Comparison of ENCODE assay signal across 9 mouse cellular contexts in genomic region chr4:137578181-137578845, GRCm38 (mm10). TPM values are rescaled to one million over a fixed set of nuclear protein-coding genes. Genes with fewer than 3 reads are reported as not detected.
DNase-seq lines count a peak whose midpoint lies in the region; ATAC-seq and TF ChIP-seq lines count a peak whose summit lies in the region.
"Had no signal": no experiment of that assay in that cellular context is flagged by ENCODE, and none has a peak within 500 bp of the region (broad histone marks: within the 10 kb centered on the region; RNA-seq: fewer than 3 reads in every experiment).

No protein-coding gene starts in this region.

- no peak for TF ChIP-seq POLR2A in limb, embryonic 14.5 days (IDR thresholded peaks at IDR 0.05; ENCODE audit: borderline replicate concordance, extremely low read depth, insufficient read depth, insufficient read length)

- H3K27me3 ChIP-seq in limb, embryonic 14.5 days (ENCODE audit: control insufficient read depth, insufficient read depth, low read length): peaks cover 18% of the 10 kb centered on the region; the same call in 1 of the 2 replicates
- H3K27me3 ChIP-seq in midbrain, embryonic 12.5 days: peaks cover 26% of the 10 kb centered on the region

- WGBS in limb, embryonic 14.5 days: 5% methylated on average over 33 of the region's 39 CpGs
- 6% methylated on average over 39 of the region's 39 CpGs for WGBS in midbrain, embryonic 12.5 days

- ATAC-seq in CD4-positive, CD25-positive, alpha-beta regulatory T cell, adult 4 months: no peak
- ATAC-seq in limb, embryonic 14.5 days (ENCODE audit: low FRiP score, low read depth): 0 out of 2 replicates have a peak, but pooled peaks have one; percentile 36
- ATAC-seq in midbrain, embryonic 12.5 days (ENCODE audit: low FRiP score, low read depth): no peak

- no peaks in the 10 kb centered on the region for H3K4me1 ChIP-seq in limb, embryonic 14.5 days (ENCODE audit: control insufficient read depth, insufficient read depth, low read length)
- H3K4me1 ChIP-seq in midbrain, embryonic 12.5 days: peaks cover 11% of the 10 kb centered on the region

- no peaks in the 10 kb centered on the region for H3K9me3 ChIP-seq in limb, embryonic 14.5 days (ENCODE audit: control insufficient read depth, low read length)
- no peaks in the 10 kb centered on the region for H3K9me3 ChIP-seq in midbrain, embryonic 12.5 days

- H3K4me2 ChIP-seq in limb, embryonic 14.5 days (replicated peaks; ENCODE audit: low read depth, low read length, severe bottlenecking): peak overlapping the region; percentile 53
- H3K4me2 ChIP-seq in midbrain, embryonic 12.5 days (replicated peaks): peak overlapping the region; percentile 67

- peak; percentile 53 for DNase-seq in CD4-positive, CD25-positive, alpha-beta regulatory T cell, adult 2 months (ENCODE audit: low read depth, low spot score)
- DNase-seq in embryo, embryonic 10.5 days (ENCODE audit: low spot score): peak; percentile 82
- DNase-seq in gastrocnemius, postnatal 4 days (ENCODE audit: low spot score in 2 of 2): peak; percentile 44 to 57
- peak; percentile 45 for DNase-seq in induced T-regulatory cell, adult 2 months (ENCODE audit: low read depth)
- DNase-seq in limb, embryonic 14.5 days (ENCODE audit: low spot score): no peak
- DNase-seq in spleen, adult 18-20 months: peak; percentile 16 to 47

- H3K27ac ChIP-seq in limb, embryonic 14.5 days (replicated peaks; ENCODE audit: low read depth, low read length): no peak overlapping the region
- no peak overlapping the region for H3K27ac ChIP-seq in midbrain, embryonic 12.5 days (replicated peaks)

- peak overlapping the region; percentile 31 for H3K4me3 ChIP-seq in limb, embryonic 14.5 days (replicated peaks; ENCODE audit: low read length)
- peak overlapping the region; percentile 43 for H3K4me3 ChIP-seq in midbrain, embryonic 12.5 days

- no peaks in the 10 kb centered on the region for H3K36me3 ChIP-seq in limb, embryonic 14.5 days (ENCODE audit: control insufficient read depth, insufficient read depth, low read length)
- H3K36me3 ChIP-seq in midbrain, embryonic 12.5 days: no peaks in the 10 kb centered on the region

- peak overlapping the region; percentile 38; the same call in 1 of the 2 replicates for H3K9ac ChIP-seq in limb, embryonic 14.5 days (ENCODE audit: low read depth, low read length, severe bottlenecking)
- H3K9ac ChIP-seq in midbrain, embryonic 12.5 days (replicated peaks): peak overlapping the region; percentile 39; the same call in 1 of the 2 replicates

RNA-seq across cellular contexts. Expression of gene Ldlrad2, which starts 3.9 kb away (rescaled TPM):
- polyA plus RNA-seq in CD4-positive, CD25-positive, alpha-beta regulatory T cell, adult 4 months (2017; shearing (Covaris generic)): not detected
- not detected for total RNA-seq in gastrocnemius, postnatal 4 days (2021)
- polyA plus RNA-seq in limb, embryonic 14.5 days (2012; rRNA removed): not detected in 2 replicates
- not detected in 2 replicates for polyA plus RNA-seq in limb, embryonic 14.5 days (2014; fragmentation: Nextera tagmentation; extraction: Ambion mirVana)
- not detected in 2 replicates for polyA plus RNA-seq in midbrain, embryonic 12.5 days (2016; fragmentation: Nextera tagmentation; extraction: Ambion mirVana)
- total RNA-seq: gastrocnemius, adult 8-10 months had no signal

RNA-seq across cellular contexts. Expression of gene Usp48, which starts 15.2 kb away (rescaled TPM):
- polyA plus RNA-seq in CD4-positive, CD25-positive, alpha-beta regulatory T cell, adult 4 months (2017; shearing (Covaris generic)): 10 to 100 TPM; 41.9 to 62.2 TPM
- total RNA-seq in gastrocnemius, postnatal 4 days (2021): 10 to 100 TPM; 42.9 to 65.7 TPM
- polyA plus RNA-seq in limb, embryonic 14.5 days (2012; rRNA removed): 124 and 146 TPM in 2 replicates
- 69.3 and 77.6 TPM in 2 replicates for polyA plus RNA-seq in limb, embryonic 14.5 days (2014; fragmentation: Nextera tagmentation; extraction: Ambion mirVana)
- polyA plus RNA-seq in midbrain, embryonic 12.5 days (2016; fragmentation: Nextera tagmentation; extraction: Ambion mirVana): 85.5 and 87.3 TPM in 2 replicates
